Mouse (Mus musculus) C2C12 (cell line): ENCODE measurements around the gene Anapc15-ps.

Experiments
- CEBPB ChIP-seq: IDR thresholded peaks from one replicate; pipeline ENCODE4 v1.6.1; 2011; ENCODE audit warnings: low read depth, mild to moderate bottlenecking, control low read depth, moderate library complexity
- CTCF ChIP-seq: IDR thresholded peaks from one replicate; pipeline ENCODE4 v1.5.1; 2011; ENCODE audit not compliant: control insufficient read depth, insufficient read depth, insufficient read length
- MYOG ChIP-seq: IDR thresholded peaks from one replicate; pipeline ENCODE4 v1.6.1; 2011; ENCODE audit not compliant: control insufficient read depth, insufficient read length; ENCODE audit errors: extremely low read depth
- USF1 ChIP-seq: IDR thresholded peaks from one replicate; pipeline ENCODE4 v1.6.1; 2011; ENCODE audit warnings: low read depth, mild to moderate bottlenecking, control low read depth, moderate library complexity

- TF ChIP-seq CTCF (no peak), USF1 (no peak), MYOG (no peak), CEBPB (no peak)
Observed at GRCm38 (mm10) chr10:95695603-95696252, 22.5 kb upstream of the Anapc15-ps start.
